Mouse (Mus musculus) thymus, adult 18-20 months (tissue): ENCODE measurements around the gene Tlr2.
"Not testable (repeated sequence)": the region's sequence is repeated elsewhere in the genome, so short reads cannot be mapped to it uniquely, and the experiment has no call there.

Experiments used
- DNase-seq, 2 experiments: peaks; one replicate each; pipeline ENCODE4 v3.0.0; 2022; ENCODE audit warnings: mixed read lengths in 2 of 2

Gene Tlr2

DNA sequence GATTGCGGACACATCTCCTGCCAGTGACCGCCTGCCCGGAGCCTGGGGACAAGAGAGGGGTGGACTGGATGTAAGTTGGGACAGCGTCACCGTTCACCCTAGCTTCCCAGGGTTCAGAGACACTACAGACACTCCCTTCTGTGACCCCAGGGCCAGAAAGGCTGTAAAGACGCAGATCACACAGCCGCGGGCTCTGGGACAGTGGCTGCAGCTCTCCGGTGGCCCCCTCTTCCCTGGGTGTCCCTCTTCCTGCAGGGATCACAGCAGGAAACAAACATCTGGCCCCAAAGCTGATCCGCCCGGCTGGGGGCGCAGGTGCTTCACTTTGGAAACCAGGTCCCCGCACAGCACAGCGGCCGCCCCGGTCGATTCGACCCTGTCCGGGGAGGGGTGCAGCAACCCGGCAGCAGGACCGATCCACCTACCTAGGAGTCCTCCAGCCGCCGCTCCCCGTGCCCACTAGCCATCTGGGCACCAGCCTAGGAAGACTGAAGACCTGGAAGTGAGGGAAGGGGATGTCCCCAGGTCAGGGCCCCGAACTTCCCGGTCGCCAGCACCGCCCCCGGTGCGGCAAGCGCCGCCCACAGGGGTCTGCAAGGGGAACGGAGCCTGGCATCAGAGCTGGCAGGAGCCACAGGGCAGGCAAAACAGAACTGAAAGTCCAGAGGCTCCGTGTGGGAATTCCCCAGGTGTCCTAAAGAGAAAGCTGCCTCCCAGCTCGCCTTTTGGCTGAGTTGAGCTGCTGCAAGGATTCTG lies at the start of gene Tlr2:
Gene Tlr2 (minus strand): TSS at position 673 of the 756 bp plus-strand sequence.
- DNase-seq: peak; percentile 46 to 50

- DNase-seq: no peak
These were observed 43.6 kb upstream of the Tlr2 start for GRCm38 (mm10) chr3:83885163-83885562.

GRCm38 (mm10) chr3:83879261-83880050 lies 37.9 kb upstream of the Tlr2 start:
- not testable (repeated sequence) for DNase-seq

DNA sequence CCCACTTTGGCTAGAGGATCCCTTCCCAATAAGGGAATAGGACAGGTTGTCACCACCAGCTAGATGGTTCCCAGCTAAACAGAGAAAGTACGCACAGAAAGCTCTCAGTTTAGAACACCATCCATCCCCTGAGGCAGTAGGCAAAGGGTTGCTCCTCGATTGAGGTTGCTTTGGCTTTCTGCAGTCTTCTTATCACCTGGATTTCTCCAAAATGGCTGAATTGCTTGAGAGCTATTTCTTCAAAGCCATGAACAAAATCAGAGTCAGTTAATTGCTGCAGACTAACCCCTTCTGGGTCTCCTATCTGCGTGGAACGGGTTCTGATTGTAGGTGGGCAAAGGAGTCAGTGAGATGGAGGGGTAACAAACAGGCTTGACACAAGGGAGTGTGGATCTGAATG lies 37.2 kb upstream of the Tlr2 start:
- DNase-seq: no peak

DNA sequence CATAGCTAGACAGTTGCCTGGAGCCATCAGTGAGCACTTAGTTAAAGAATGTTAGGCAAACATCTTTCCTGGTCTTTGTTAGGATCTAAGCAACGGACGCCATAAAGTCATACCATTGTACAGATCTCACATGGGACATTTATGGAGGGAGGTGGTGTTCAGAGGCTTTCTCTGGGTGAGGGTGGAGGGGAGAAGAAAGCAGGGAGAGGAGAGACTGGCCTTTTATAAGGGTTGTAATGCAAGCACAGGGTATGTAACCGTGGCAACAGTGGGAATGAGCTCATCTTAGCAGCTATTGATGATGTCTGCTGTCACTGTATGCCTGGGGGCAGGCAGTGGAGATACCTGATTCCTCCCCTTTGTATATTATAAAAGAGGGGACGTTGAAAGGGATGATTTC lies 34.7 kb upstream of the Tlr2 start:
- DNase-seq: no peak

DNA sequence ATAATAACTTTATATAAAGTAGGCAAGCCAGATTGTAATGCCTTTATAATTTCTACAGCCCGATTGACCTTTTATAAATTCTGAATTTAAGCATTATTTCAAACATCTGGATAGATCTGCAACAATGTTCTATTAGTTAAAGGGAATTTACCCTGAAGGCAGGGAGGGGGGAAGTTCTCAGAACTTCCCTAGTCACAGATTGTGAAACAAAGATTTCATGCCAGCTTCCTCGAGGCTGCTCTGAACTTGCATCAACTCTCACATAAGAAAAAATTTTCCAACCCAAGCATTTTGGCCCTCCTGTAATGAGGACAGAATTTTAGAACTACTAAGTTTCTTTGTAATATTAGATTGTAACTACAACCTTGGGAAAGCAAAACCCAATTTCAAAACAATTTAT lies 33.5 kb upstream of the Tlr2 start:
- not testable (repeated sequence) for DNase-seq

DNA sequence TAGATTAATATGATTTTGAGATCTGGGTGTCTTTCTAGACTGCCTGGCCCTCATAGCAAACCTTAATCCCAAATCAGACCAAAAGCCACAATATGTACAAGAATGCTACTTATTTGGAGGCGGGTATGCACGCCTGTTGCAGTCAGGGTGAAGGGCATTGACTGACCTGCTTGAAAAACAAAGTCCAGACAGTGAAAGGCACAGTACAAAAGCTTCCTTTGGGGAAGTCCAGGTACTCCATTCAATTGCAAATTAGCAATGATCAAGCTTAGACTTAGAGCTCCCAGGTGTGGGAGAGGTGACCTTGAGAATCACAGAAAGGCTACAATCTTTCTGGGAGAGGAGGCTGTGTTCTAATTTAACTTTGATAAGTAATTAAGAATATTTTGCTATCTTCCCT lies 31.3 kb upstream of the Tlr2 start:
- not testable (repeated sequence) for DNase-seq

DNA sequence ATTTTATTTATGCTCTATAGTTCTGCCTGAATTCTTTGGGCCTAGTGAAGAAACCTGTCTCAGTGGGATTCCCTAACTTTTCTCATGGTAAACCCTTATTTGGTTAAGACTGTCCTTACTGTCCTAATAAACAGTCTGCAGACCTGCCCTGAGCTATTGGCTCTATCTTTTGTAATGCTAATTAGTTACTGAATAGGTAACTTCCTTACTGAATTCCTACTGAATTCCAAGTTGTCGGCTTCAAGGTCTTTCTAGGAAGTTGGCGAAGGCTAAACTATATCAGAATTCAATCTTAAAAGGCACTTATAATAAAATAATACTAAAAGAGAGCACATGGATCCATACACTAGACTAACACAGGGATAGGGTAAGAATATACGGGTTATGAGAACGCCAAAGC lies 30.4 kb upstream of the Tlr2 start:
- DNase-seq: not testable (repeated sequence)

GRCm38 (mm10) chr3:83871559-83871958 lies 30.0 kb upstream of the Tlr2 start:
- DNase-seq: not testable (repeated sequence)

DNA sequence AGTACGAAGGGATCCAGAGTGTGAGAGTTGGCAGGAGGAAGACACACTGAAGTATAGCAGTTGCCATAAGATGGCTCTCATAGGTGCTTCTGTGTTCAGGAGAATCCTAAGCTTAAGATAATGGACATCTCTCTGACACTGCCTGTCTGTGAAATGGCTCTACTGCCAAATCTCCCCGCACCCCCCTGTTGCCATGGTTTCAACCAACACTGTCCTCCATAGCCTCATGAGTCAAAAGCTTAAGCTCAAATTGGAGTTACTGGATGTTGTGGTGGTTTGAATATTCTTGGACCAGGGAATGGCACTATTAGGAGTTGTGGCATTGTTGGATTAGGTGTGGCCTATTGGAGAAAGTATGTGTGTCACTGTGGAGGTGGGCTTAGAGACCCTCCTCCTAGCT lies 28.2 kb upstream of the Tlr2 start:
- no peak for DNase-seq

GRCm38 (mm10) chr3:83867026-83867425 lies 25.5 kb upstream of the Tlr2 start:
- DNase-seq: not testable (repeated sequence)

- no peak for DNase-seq
These were observed 23.6 kb upstream of the Tlr2 start for GRCm38 (mm10) chr3:83865216-83865615.

GRCm38 (mm10) chr3:83864064-83864548 lies 22.5 kb upstream of the Tlr2 start:
- DNase-seq: no peak

- DNase-seq: peak; percentile 13 to 15
These were observed 21.4 kb upstream of the Tlr2 start for GRCm38 (mm10) chr3:83862956-83863355.

DNA sequence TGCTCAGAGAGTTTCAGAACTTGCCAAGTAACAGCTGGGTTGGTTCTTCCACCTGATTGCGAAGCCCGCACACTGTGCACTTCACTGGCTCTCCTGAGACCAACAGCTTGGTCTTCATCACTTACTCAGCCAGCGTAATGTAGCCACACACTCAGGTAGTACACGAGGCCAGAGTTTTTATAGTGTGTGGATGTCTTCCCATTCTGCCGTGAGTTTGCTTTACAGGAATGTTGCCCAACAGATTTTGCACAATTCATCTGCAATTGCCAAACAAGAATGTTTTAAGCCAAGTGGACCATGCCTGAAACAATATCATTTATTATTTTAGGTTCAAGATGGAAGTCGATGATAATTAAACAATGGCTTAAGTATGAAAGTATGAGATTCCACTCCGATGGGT lies 18.0 kb upstream of the Tlr2 start:
- no peak for DNase-seq

- no peak for DNase-seq
These were observed 17.5 kb upstream of the Tlr2 start for GRCm38 (mm10) chr3:83859071-83859470.

- no peak for DNase-seq
These were observed 16.1 kb upstream of the Tlr2 start for GRCm38 (mm10) chr3:83857621-83858020.

GRCm38 (mm10) chr3:83855643-83856042 lies 14.1 kb upstream of the Tlr2 start:
- DNase-seq: no peak

DNA sequence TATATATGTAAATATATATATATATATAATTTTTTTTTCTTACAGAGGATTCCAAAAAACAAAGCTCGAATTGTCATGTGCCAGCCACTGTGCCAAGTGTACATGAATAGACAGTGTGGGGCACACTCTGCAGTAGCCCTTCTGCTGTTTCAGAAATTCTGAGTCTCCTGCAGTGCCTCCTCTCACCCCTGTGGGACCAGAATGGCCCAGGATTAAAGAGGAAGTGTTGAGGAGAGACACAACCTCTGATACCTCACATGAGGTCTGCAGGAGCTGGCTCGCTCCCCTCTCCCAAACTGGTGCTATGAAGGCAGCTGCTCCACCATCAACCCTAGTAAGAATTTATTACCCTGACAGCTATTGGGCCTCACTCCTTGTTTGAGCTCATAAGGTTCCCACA lies 7.8 kb upstream of the Tlr2 start:
- DNase-seq: no peak

DNA sequence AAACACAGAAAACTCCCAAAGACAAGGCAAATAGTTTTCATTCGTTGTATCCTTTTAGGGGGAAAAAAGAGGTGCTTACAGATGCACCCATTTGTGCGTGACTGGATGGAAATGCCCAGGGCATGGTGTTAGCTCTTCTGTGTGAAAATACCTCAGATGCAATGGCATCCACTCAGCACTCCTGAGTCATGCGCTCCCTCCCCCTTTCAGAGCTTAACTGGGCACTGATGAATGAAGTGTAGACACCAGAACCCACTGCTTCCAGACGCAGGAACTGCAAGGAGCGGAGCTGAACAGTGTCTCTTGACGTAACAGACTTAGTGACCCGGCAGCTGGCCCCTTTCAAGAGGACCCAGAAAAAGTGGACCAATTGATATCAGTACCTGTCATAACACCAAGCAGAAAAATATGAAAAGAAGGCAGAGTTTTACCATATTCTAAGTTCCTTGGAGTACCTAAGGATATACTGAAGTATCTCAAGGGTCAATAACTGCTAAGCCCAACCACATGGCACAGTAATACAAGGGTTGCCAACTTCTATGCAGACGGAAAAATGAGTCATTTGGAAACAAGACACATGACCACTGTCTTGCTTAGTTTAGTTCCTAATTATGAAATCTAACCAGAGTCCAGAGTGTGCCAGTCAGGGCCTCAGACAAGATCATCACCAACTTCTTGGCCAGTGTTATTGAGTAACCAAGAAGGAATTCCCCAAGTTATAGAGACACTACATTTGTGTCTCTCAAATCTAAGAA lies 3.4 kb upstream of the Tlr2 start:
- DNase-seq: no peak

DNA sequence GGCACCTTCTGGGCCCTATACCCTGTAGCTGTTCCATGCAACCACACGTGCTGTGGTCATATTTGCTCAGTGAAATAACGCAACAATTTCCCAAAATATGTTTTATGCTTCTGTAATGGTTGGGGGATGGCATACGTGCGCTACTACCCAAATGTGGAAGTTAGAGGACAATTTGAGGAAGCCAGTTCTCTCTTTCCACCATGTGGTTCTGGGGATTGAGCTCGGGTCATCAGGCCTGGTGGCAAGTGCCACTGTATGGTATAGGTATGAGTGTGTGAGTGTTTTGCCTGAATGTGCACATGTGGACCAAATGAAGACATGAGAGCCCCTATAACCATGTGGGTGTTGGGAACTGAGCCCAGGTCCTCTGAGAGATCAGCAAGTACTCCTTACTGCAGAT lies 2.1 kb downstream of the Tlr2 start:
- no peak for DNase-seq

- DNase-seq: no peak
These were observed 4.9 kb downstream of the Tlr2 start for GRCm38 (mm10) chr3:83836685-83837084.

DNA sequence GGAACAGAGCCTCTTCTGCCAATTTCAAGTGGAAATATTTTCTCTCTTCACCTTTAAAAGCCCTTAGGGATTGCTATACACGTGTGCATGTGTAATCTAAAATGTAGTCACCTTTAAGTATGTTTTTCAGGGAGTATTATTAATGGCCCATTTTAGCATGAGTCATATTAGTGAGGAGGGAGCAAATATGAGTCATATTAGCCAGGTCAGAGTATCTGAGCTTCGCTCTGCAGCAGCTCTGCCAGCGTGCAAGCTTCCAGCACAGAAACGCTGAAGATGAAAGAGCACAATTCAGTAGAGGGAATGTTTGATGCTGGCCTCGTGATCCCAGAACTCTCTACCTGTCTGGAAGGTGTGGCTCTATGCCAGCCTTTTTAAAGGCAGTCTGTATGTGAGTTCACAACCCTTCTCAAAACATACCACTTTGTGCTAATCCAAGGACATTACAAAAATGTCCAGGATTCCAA lies 13.4 kb downstream of the Tlr2 start:
- no peak for DNase-seq
